Mouse (Mus musculus) liver, embryonic 15.5 days (tissue): ENCODE data around the gene Ptpn14. TPM values are rescaled to one million over a fixed set of nuclear protein-coding genes. Genes with fewer than 3 reads are reported as not detected.

ENCODE experiments used
- ATAC-seq: fragments of 200-750 bp; cut with Nextera tagmentation; 2 replicates; pipeline ENCODE4 v1.8.0; 2017; ENCODE audit warnings: moderate number of reproducible peaks, mild to moderate bottlenecking, moderate library complexity; ENCODE audit not compliant: insufficient read depth
- H3K27ac ChIP-seq: fragments of 300-500 bp; sonication (generic); replicated peaks from 2 replicates; pipeline ENCODE4 v1.5.1; 2015; ENCODE audit warnings: mild to moderate bottlenecking, inconsistent platforms
- H3K27me3 ChIP-seq: fragments of 300-500 bp; sonication (generic); 2 replicates; pipeline ENCODE4 v1.6.1; 2015; ENCODE audit warnings: mild to moderate bottlenecking, inconsistent platforms
- H3K36me3 ChIP-seq: fragments of 300-500 bp; sonication (generic); replicated peaks from 2 replicates; pipeline ENCODE4 v1.6.1; 2015; ENCODE audit warnings: moderate library complexity, mild to moderate bottlenecking, inconsistent platforms
- H3K4me1 ChIP-seq: fragments of 300-500 bp; sonication (generic); replicated peaks from 2 replicates; pipeline ENCODE4 v1.6.1; 2015; ENCODE audit warnings: inconsistent platforms
- H3K4me2 ChIP-seq: fragments of 300-500 bp; sonication (generic); 2 replicates; pipeline ENCODE4 v1.6.1; 2015; ENCODE audit warnings: moderate library complexity, mild to moderate bottlenecking, inconsistent platforms
- H3K4me3 ChIP-seq: fragments of 300-500 bp; sonication (generic); replicated peaks from 2 replicates; pipeline ENCODE4 v1.5.1; 2015; ENCODE audit warnings: mild to moderate bottlenecking, inconsistent platforms
- H3K9ac ChIP-seq: fragments of 300-500 bp; sonication (generic); 2 replicates; pipeline ENCODE4 v1.6.1; 2015; ENCODE audit warnings: moderate library complexity, mild to moderate bottlenecking, inconsistent platforms
- H3K9me3 ChIP-seq: fragments of 300-500 bp; sonication (generic); replicated peaks from 2 replicates; pipeline ENCODE4 v1.6.1; 2016; ENCODE audit warnings: inconsistent platforms
- WGBS: fragments of 180-500 bp; shearing (Covaris S2); methylation state at CpG from one replicate; pipeline ENCODE4 v1.1.7; 2015; ENCODE audit warnings: mixed read lengths; ENCODE audit not compliant: insufficient replicate concordance; 5-methylcytosine and 5-hydroxymethylcytosine counted together
- polyA plus RNA-seq: library from polyadenylated mRNA; unstranded; fragments of >200 nt; fragmentation: Nextera tagmentation; extraction: Ambion mirVana; gene quantifications from 2 replicates; pipeline ENCODE4 v1.2.1, GENCODE M21; 2015

Ptpn14 gene
- polyA plus RNA-seq, 1 experiment from 2014 or later: 0.40 TPM

DNA sequence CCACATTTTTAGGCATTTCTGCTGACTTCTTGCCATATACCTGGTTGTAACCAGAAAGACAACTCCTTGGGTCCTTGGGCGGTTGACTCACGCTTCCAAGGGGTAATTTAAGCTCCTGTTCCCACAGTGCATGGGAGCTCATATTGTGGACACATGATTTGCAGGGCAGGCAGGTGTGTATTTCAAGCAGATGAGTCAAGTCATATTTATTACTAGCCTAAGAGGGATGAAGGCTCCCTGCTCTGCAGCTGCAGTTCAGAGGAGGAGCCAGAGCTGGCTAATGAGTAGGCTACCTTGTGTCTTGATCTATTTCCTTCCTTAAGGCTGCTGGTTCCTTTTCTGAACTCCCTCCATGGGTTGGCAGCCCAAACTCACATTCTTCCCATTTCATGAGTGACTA is 83.7 kb downstream of the Ptpn14 start:
- H3K36me3 ChIP-seq: no peaks in the 10 kb centered on the region
- peaks cover 34% of the 10 kb centered on the region for H3K4me1 ChIP-seq
- no peak overlapping the region for H3K9ac ChIP-seq
- no peak overlapping the region for H3K4me2 ChIP-seq
- no peak for ATAC-seq
- no peak overlapping the region for H3K4me3 ChIP-seq
- 88% methylated on average over 2 of the region's 2 CpGs for WGBS
- H3K27me3 ChIP-seq: no peaks in the 10 kb centered on the region
- no peaks in the 10 kb centered on the region for H3K9me3 ChIP-seq
- no peak overlapping the region for H3K27ac ChIP-seq

DNA sequence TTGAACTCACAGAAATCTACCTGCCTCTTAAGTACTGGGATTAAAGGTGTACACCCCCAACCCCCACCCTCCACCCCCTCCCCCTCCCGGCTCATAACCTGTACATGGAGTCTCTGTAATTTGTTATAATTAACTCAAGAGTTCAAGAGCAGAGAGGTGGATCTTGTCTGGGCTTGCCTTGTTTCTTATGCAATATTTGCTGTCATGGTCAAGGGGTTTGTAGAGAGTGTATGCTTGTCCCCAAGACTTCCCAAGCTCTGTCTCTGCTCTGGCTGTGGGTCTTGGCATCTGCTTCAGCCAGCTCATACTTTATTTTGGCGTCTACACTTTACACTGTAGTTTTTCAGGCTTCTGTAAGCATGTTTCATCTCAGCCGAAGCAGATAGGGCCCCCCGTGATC is 86.3 kb downstream of the Ptpn14 start:
- Histone ChIP-seq H3K4me3 (no peak overlapping the region), H3K4me1 (peaks cover 12% of the 10 kb centered on the region), H3K36me3 (no peaks in the 10 kb centered on the region), H3K27me3 (no peaks in the 10 kb centered on the region), H3K9ac (no peak overlapping the region), H3K9me3 (no peaks in the 10 kb centered on the region), H3K4me2 (no peak overlapping the region), H3K27ac (no peak overlapping the region)
- ATAC-seq: no peak
- 61% methylated on average over 4 of the region's 4 CpGs for WGBS

DNA sequence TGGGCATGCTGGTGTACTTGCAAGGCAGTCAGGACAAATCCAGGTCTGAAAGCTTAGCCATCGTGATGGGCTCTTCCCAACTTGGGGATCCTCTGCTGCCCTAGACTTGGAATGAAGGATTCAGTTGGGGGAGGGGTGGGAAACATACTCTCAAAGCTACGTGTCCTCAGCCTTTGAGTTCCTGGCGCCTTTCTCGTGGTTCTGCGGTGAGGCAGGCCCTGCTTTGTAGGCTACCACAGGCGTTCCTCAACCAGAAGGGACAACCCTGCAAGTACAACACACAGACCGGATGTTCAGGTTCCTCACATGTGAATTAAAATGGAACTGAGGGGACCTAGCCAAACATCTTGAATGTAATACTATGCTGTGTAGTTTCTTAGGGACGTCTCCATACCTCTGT is 89.0 kb downstream of the Ptpn14 start:
- no peak for ATAC-seq
- Histone ChIP-seq H3K36me3 (no peaks in the 10 kb centered on the region), H3K4me1 (peaks cover 12% of the 10 kb centered on the region), H3K4me3 (no peak overlapping the region), H3K9me3 (no peaks in the 10 kb centered on the region), H3K27ac (no peak overlapping the region), H3K4me2 (no peak overlapping the region), H3K9ac (no peak overlapping the region), H3K27me3 (no peaks in the 10 kb centered on the region)
- WGBS: 57% methylated on average over 8 of the region's 8 CpGs

DNA sequence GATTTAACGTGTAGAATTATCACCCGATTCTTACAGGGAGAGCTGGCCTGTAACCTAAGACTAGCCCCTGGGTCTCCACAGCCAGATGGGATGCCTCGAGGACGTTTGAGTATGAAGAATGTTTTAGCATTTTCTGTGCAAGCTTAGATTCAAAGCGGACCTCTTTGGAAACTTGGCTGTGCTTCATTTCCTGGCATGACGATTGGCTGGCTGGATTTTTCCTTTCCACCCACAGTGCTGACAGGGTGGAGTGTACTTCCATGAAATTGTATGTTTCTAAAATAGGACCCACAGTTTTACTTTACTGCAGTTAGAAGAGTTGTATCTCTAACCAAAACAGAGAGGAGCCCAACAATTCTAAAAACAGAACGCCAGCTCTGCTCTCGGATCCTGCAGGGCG is 89.7 kb downstream of the Ptpn14 start:
- 67% methylated on average over 9 of the region's 9 CpGs for WGBS

DNA sequence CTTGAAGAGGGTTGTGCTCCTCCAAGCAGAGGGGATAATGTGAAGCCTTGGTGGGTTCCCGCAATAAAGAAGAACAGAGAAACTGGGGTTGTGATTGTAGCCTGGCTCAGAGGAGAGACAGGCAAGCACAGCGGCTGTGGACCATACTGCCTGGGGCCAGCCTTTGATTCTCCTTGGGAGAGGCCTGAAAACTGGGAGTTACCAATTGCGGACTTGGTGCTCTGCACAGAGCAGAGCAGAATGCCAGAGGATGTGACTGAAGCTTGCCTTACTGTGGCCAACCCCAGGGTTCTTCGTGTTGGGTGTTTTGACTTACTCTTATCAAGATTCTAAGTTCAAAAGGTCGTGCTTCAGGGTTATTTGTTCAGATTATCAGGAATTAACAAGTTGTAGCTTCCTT is 92.0 kb downstream of the Ptpn14 start:
- H3K27me3 ChIP-seq: no peaks in the 10 kb centered on the region
- H3K4me3 ChIP-seq: no peak overlapping the region
- no peaks in the 10 kb centered on the region for H3K9me3 ChIP-seq
- no peak overlapping the region for H3K9ac ChIP-seq
- 44% methylated on average over 5 of the region's 5 CpGs for WGBS
- no peak for ATAC-seq
- no peak overlapping the region for H3K27ac ChIP-seq
- no peak overlapping the region for H3K4me2 ChIP-seq
- no peaks in the 10 kb centered on the region for H3K36me3 ChIP-seq
- no peaks in the 10 kb centered on the region for H3K4me1 ChIP-seq

More for the DNA sequence above, 89.7 kb downstream of the Ptpn14 start:
- H3K27ac ChIP-seq: no peak overlapping the region
- no peak overlapping the region for H3K4me2 ChIP-seq
- ATAC-seq: no peak
- H3K27me3 ChIP-seq: no peaks in the 10 kb centered on the region
- H3K36me3 ChIP-seq: no peaks in the 10 kb centered on the region
- no peaks in the 10 kb centered on the region for H3K9me3 ChIP-seq
- H3K9ac ChIP-seq: no peak overlapping the region
- H3K4me1 ChIP-seq: peaks cover 6% of the 10 kb centered on the region
- no peak overlapping the region for H3K4me3 ChIP-seq

DNA sequence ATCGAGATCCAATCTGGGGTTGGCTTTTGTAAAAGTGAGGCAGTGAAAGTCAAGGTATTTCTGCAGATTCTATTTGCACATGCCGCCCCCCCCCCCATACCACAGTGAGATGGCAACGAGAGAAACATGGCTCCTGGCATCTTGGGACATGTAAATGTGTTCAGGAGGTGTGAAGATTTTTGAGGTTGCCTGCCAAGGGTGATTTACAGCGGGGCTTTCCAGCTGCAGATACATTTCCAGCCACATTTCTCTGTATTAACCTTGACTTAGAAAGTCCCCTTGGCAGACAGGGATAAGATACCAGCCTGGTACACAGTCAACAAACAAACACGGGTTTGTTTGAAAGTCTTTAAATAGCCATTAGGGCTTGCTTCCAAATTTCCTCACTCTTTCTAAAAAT is 96.4 kb downstream of the Ptpn14 start:
- Histone ChIP-seq H3K4me1 (no peaks in the 10 kb centered on the region), H3K27me3 (no peaks in the 10 kb centered on the region), H3K36me3 (no peaks in the 10 kb centered on the region), H3K27ac (no peak overlapping the region), H3K4me2 (no peak overlapping the region), H3K9me3 (no peaks in the 10 kb centered on the region), H3K9ac (no peak overlapping the region), H3K4me3 (no peak overlapping the region)
- 66% methylated on average over 5 of the region's 5 CpGs for WGBS
- ATAC-seq: no peak

DNA sequence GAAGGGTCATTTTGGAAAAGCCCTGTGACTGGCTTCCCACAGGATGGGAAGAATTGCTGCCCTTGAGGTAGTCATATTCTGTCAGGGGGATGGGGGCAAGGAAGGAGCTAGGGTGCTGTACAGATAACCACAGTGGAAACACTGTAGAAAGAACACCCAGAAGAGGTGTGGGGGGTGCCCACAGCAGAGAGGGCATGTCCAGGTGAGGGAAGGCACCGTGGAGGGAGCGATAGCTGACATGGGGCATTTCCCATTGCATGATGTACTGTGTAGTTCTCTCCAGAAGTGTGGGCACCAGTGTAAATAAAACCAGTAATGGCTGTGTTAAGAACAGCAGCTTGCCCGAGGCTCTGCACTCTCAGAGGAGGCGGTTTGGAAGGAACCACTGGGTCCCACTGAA is 102.3 kb downstream of the Ptpn14 start:
- no peak for ATAC-seq
- Histone ChIP-seq H3K27me3 (no peaks in the 10 kb centered on the region), H3K4me1 (peaks cover 28% of the 10 kb centered on the region), H3K27ac (no peak overlapping the region), H3K4me2 (peak overlapping the region; percentile 39), H3K36me3 (no peaks in the 10 kb centered on the region), H3K9me3 (no peaks in the 10 kb centered on the region), H3K4me3 (no peak overlapping the region), H3K9ac (no peak overlapping the region)
- WGBS: 65% methylated on average over 4 of the region's 4 CpGs

DNA sequence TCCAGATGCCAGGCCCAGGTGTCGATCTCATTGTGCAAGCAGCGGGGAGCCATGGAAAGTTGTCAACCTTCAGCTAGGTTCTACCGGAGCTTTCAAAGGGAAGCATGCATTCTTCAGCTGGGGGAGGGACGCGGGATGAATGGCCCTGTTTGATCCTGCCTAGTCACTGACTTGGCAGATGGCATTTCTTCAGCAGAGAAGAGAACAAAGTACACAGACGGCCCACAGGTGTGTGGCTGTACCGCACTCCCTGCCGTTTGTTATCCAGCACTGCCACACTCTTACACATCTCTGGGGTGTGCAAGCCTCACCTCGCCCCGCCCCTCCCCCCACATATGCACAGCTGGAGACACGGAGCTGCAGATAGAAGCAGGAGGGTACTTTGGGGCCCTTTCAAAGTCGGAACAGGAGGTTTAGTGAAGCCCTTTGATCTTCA is 102.7 kb downstream of the Ptpn14 start:
- Histone ChIP-seq H3K9ac (no peak overlapping the region), H3K27ac (no peak overlapping the region), H3K4me3 (no peak overlapping the region), H3K4me1 (peaks cover 28% of the 10 kb centered on the region), H3K4me2 (peak overlapping the region; percentile 39), H3K27me3 (no peaks in the 10 kb centered on the region), H3K9me3 (no peaks in the 10 kb centered on the region), H3K36me3 (no peaks in the 10 kb centered on the region)
- 21% methylated on average over 12 of the region's 12 CpGs for WGBS
- peak; percentile 81 for ATAC-seq

DNA sequence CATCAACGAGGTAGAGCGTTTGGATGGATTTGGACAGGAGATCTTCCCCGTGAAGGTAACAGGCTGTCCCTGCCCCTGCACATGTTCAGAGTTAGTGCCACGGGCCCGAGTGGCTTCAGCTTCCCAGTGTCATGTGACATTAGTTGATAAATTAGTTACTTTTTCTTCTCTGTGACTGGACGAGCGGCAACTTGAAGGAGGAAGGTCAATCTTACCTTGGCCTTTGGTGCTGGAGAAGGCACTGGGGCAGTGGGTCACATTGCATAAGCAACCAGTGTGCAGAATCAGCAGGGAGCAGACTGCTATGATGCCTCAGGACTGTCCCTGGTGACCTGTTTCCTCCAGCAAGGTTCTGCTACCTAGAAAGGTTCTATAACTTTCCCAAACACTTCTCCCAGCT is 105.3 kb downstream of the Ptpn14 start:
- H3K27me3 ChIP-seq: no peaks in the 10 kb centered on the region
- H3K4me1 ChIP-seq: peaks cover 28% of the 10 kb centered on the region
- 69% methylated on average over 7 of the region's 7 CpGs for WGBS
- ATAC-seq: no peak
- H3K4me2 ChIP-seq: no peak overlapping the region
- H3K9ac ChIP-seq: no peak overlapping the region
- no peak overlapping the region for H3K4me3 ChIP-seq
- no peaks in the 10 kb centered on the region for H3K36me3 ChIP-seq
- no peaks in the 10 kb centered on the region for H3K9me3 ChIP-seq
- no peak overlapping the region for H3K27ac ChIP-seq

DNA sequence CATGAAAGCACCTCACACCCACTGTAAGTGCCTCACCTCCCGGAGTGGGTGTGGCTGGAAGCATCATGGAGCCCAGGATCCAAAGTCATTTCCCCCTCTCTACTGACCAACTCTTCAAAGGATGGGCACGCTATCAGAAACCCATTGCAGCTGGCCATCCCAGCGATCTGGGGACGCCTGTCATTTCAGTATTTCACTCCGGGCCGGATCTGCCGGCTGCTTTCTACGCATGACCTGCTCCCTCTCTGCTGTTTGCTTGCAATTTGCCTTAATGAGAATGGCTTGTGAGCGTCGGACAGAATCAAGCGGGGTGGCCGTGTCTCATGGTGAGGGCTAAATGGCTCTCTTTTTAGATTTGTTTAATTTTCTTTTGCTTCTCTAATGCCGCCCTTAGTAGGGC is 106.1 kb downstream of the Ptpn14 start:
- Histone ChIP-seq H3K4me2 (no peak overlapping the region), H3K4me3 (no peak overlapping the region), H3K9ac (no peak overlapping the region), H3K27me3 (no peaks in the 10 kb centered on the region), H3K4me1 (peaks cover 28% of the 10 kb centered on the region), H3K9me3 (no peaks in the 10 kb centered on the region), H3K36me3 (no peaks in the 10 kb centered on the region), H3K27ac (no peak overlapping the region)
- WGBS: 80% methylated on average over 13 of the region's 13 CpGs
- ATAC-seq: no peak

DNA sequence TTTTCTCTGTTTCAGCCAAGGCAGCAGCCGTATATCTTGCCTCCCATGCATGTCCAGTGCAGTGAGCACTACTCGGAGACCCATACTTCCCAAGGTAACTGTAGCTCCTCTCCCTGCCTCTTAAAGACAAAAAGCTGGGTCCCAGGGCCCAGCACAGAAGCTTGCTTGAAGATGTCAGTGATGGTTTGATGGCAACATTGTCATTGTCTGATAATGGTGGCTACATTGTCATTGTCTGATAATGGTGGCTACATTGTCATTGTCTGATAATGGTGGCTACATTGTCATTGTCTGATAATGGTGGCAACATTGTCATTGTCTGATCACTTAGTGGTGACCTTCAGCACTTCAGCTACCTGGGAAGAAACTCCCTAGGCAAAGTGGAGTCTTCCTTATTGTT is 118.3 kb downstream of the Ptpn14 start:
- Histone ChIP-seq H3K4me2 (no peak overlapping the region), H3K27me3 (no peaks in the 10 kb centered on the region), H3K27ac (no peak overlapping the region), H3K9me3 (no peaks in the 10 kb centered on the region), H3K4me3 (no peak overlapping the region), H3K4me1 (0 out of 2 replicates have a peak, but pooled peaks cover 5% of the 10 kb centered on the region), H3K9ac (no peak overlapping the region), H3K36me3 (no peaks in the 10 kb centered on the region)
- WGBS: 38% methylated on average over 2 of the region's 2 CpGs
- ATAC-seq: no peak

DNA sequence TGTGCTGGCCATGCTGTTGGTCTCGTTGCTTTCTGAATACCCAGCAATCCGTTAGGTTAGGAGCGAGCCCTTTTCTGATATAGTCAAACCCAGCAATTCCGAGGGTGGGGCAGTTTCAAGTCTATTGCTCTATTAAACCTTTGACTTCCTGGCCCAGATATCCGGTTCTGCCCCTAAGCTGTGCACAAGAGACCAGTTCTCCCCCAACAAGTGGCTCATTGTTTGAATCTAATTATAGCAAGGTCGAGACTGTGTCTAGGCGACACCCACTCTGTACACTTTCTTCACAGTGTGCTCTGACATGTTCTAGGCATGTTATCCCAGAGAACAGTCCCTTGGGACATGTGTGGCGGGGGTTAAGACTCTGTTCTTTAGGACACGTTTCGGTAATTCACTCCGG is 121.5 kb downstream of the Ptpn14 start:
- Histone ChIP-seq H3K9me3 (no peaks in the 10 kb centered on the region), H3K27me3 (no peaks in the 10 kb centered on the region), H3K4me2 (no peak overlapping the region), H3K9ac (no peak overlapping the region), H3K36me3 (no peaks in the 10 kb centered on the region), H3K27ac (no peak overlapping the region), H3K4me1 (0 out of 2 replicates have a peak, but pooled peaks cover 6% of the 10 kb centered on the region), H3K4me3 (no peak overlapping the region)
- no peak for ATAC-seq
- WGBS: 75% methylated on average over 11 of the region's 11 CpGs
